Mouse (Mus musculus) MEL (cell line): Measurements from ENCODE around the gene Get4. TPM values are rescaled to one million over a fixed set of nuclear protein-coding genes. Genes with fewer than 3 reads are reported as not detected.
A peak's percentile ranks its signal among the peaks of the same experiment; 100 is the strongest.

ENCODE experiments used
- DNase-seq: peaks from one replicate; pipeline ENCODE4 v3.0.0; 2011; ENCODE audit warnings: low read depth, low spot score
- H3K27ac ChIP-seq: 2 replicates; pipeline ENCODE4 v1.5.1; 2012; ENCODE audit warnings: low read depth, mild to moderate bottlenecking, control low read depth, low read length, moderate library complexity; ENCODE audit not compliant: control insufficient read depth
- H3K27me3 ChIP-seq, 2 experiments: fragments of 150-350 bp in 1 of 2; sonication (generic) in 1 of 2; 2 replicates each; pipeline ENCODE4 v1.6.1; 2012; ENCODE audit warnings: low read length in 2 of 2, mild to moderate bottlenecking in 2 of 2, improper control_type of control experiment in 1 of 2, moderate library complexity in 1 of 2; ENCODE audit not compliant: insufficient read depth in 2 of 2, control insufficient read depth in 1 of 2
- H3K36me3 ChIP-seq, 2 experiments: 2 replicates each; pipeline ENCODE4 v1.6.1; 2012 to 2014; ENCODE audit warnings: low read length in 2 of 2, improper control_type of control experiment in 1 of 2, inconsistent platforms in 1 of 2, mild to moderate bottlenecking in 1 of 2; ENCODE audit not compliant: insufficient read depth in 2 of 2, control insufficient read depth in 1 of 2
- H3K4me1 ChIP-seq, 2 experiments: fragments of 150-350 bp in 1 of 2; sonication (generic) in 1 of 2; 2 replicates each; pipeline ENCODE4 v1.6.1; 2012; ENCODE audit warnings: low read length in 2 of 2, improper control_type of control experiment in 1 of 2, mild to moderate bottlenecking in 1 of 2; ENCODE audit not compliant: insufficient read depth in 2 of 2, control insufficient read depth in 1 of 2
- H3K4me3 ChIP-seq, 2 experiments: fragments of 150-350 bp in 1 of 2; sonication (generic) in 1 of 2; 2 replicates each; pipeline ENCODE4 v1.5.1; 2012; ENCODE audit warnings: low read depth in 2 of 2, low read length in 2 of 2, mild to moderate bottlenecking in 2 of 2, moderate library complexity in 2 of 2, control low read depth in 1 of 2, improper control_type of control experiment in 1 of 2; ENCODE audit not compliant: control insufficient read depth in 1 of 2, insufficient read depth in 1 of 2
- H3K79me2 ChIP-seq: 2 replicates; pipeline ENCODE4 v1.6.1; 2012; ENCODE audit warnings: mild to moderate bottlenecking, low read length, moderate library complexity; ENCODE audit not compliant: control insufficient read depth, poor library complexity, insufficient read depth
- H3K9ac ChIP-seq: 2 replicates; pipeline ENCODE4 v1.6.1; 2012; ENCODE audit warnings: low read depth, mild to moderate bottlenecking, control low read depth, low read length, moderate library complexity; ENCODE audit not compliant: control insufficient read depth, poor library complexity, severe bottlenecking
- H3K9me3 ChIP-seq: fragments of 150-350 bp; sonication (generic); replicated peaks from 2 replicates; pipeline ENCODE4 v1.6.1; 2012; ENCODE audit warnings: mild to moderate bottlenecking, low read length, improper control_type of control experiment, moderate library complexity; ENCODE audit not compliant: insufficient read depth
- CTCF ChIP-seq, 3 experiments: IDR thresholded peaks in 2 of 3; conservative IDR thresholded peaks in 1 of 3; 2 replicates each; pipeline ENCODE4 v1.5.1; 2011 to 2012; ENCODE audit warnings: low read length in 3 of 3, low read depth in 2 of 3, mild to moderate bottlenecking in 2 of 3, improper control_type of control experiment in 1 of 3, inconsistent platforms in 1 of 3, mixed read lengths in 1 of 3, moderate library complexity in 1 of 3; ENCODE audit not compliant: control insufficient read depth in 1 of 3, insufficient read depth in 1 of 3, poor library complexity in 1 of 3, severe bottlenecking in 1 of 3
- JUND ChIP-seq: IDR thresholded peaks from 2 replicates; pipeline ENCODE4 v1.6.1; 2011; ENCODE audit warnings: low read depth, mild to moderate bottlenecking, improper control_type of control experiment, low read length
- MYB ChIP-seq: IDR thresholded peaks from 2 replicates; pipeline ENCODE4 v1.6.1; 2011; ENCODE audit warnings: mild to moderate bottlenecking, low read depth, low read length, improper control_type of control experiment
- POLR2A ChIP-seq, 2 experiments: IDR thresholded peaks; 2 replicates each; pipeline ENCODE4 v1.6.1; 2011 to 2012; ENCODE audit warnings: low read length in 2 of 2, mild to moderate bottlenecking in 2 of 2, control low read depth in 1 of 2, improper control_type of control experiment in 1 of 2, low read depth in 1 of 2, moderate library complexity in 1 of 2; ENCODE audit not compliant: control insufficient read depth in 1 of 2, insufficient read depth in 1 of 2, poor library complexity in 1 of 2
- RAD21 ChIP-seq: IDR thresholded peaks from 2 replicates; pipeline ENCODE4 v1.6.1; 2011; ENCODE audit warnings: mild to moderate bottlenecking, low read depth, low read length, improper control_type of control experiment
- SMC3 ChIP-seq: IDR thresholded peaks from 2 replicates; pipeline ENCODE4 v1.6.1; 2011; ENCODE audit warnings: low read depth, low read length, improper control_type of control experiment
- TAL1 ChIP-seq: IDR thresholded peaks from 2 replicates; pipeline ENCODE4 v1.6.1; 2012; ENCODE audit warnings: mild to moderate bottlenecking, inconsistent platforms, low read length, moderate library complexity, mixed read lengths
- USF2 ChIP-seq, 2 experiments: IDR thresholded peaks; 2 replicates each; pipeline ENCODE4 v1.6.1; 2011 to 2012; ENCODE audit warnings: improper control_type of control experiment in 2 of 2, low read length in 2 of 2, borderline replicate concordance in 1 of 2, inconsistent platforms in 1 of 2, low read depth in 1 of 2, mild to moderate bottlenecking in 1 of 2; ENCODE audit not compliant: insufficient read depth in 1 of 2
- ZC3H11A ChIP-seq: IDR thresholded peaks from 2 replicates; pipeline ENCODE4 v1.6.1; 2012; ENCODE audit warnings: low read depth, mild to moderate bottlenecking, inconsistent platforms, low read length, improper control_type of control experiment
- ZKSCAN1 ChIP-seq: IDR thresholded peaks from 2 replicates; pipeline ENCODE4 v1.6.1; 2012; ENCODE audit warnings: low read depth, mild to moderate bottlenecking, inconsistent platforms, low read length, improper control_type of control experiment, moderate library complexity
- ZNF384 ChIP-seq: IDR thresholded peaks from 2 replicates; pipeline ENCODE4 v1.6.1; 2012; ENCODE audit warnings: low read depth, mild to moderate bottlenecking, inconsistent platforms, low read length, improper control_type of control experiment
- polyA plus RNA-seq, 2 experiments: library from polyadenylated mRNA; stranded (reverse) in 1 of 2; unstranded in 1 of 2; fragments of >175 nt in 1 of 2; fragments of >200 nt in 1 of 2; gene quantifications; 2 replicates each; pipeline versions ENCODE4 v1.2.1 to v1.2.4; 2012; ENCODE audit warnings: low replicate concordance in 2 of 2, low read depth in 1 of 2; ENCODE audit not compliant: insufficient read length in 2 of 2, insufficient read depth in 1 of 2, missing spikeins in 1 of 2
- total RNA-seq: library from RNA; depleted of rRNA; stranded (reverse); fragments of 300-350 nt; gene quantifications from 2 replicates; pipeline ENCODE4 v1.2.3, GENCODE M21; 2012

Gene Get4
- total and polyA plus RNA-seq, 3 experiments: 117 to 180 TPM; not detected in 1

- Histone ChIP-seq H3K9ac (no peak overlapping the region), H3K27ac (no peak overlapping the region), H3K36me3 (peaks cover 0 to 4% of the 10 kb centered on the region in 2 experiments; a peak in 2 of 4 replicates), H3K9me3 (no peaks in the 10 kb centered on the region), H3K79me2 (no peaks in the 10 kb centered on the region), H3K4me3 (no peak overlapping the region), H3K4me1 (peaks cover 0 to 8% of the 10 kb centered on the region in 2 experiments; a peak in 3 of 4 replicates), H3K27me3 (no peaks in the 10 kb centered on the region)
- no peak for DNase-seq
- TF ChIP-seq USF2 (IDR thresholded peaks at IDR 0.05; ENCODE audit: borderline replicate concordance in 1 of 2, insufficient read depth in 1 of 2, low read depth in 1 of 2, low read length in 2 of 2): no peak
Measured at GRCm38 (mm10) chr5:139281373-139282112, 29.4 kb downstream of the Get4 start.

GRCm38 (mm10) chr5:139282191-139282590 is 30.1 kb downstream of the Get4 start:
- Histone ChIP-seq H3K9me3 (no peaks in the 10 kb centered on the region), H3K27ac (no peak overlapping the region), H3K9ac (no peak overlapping the region), H3K79me2 (no peaks in the 10 kb centered on the region), H3K4me3 (no peak overlapping the region), H3K27me3 (no peaks in the 10 kb centered on the region), H3K4me1 (peaks cover 3 to 12% of the 10 kb centered on the region in 2 experiments), H3K36me3 (peaks cover 0 to 8% of the 10 kb centered on the region in 2 experiments; a peak in 2 of 4 replicates)
- peak; percentile 90 for TF ChIP-seq RAD21
- TF ChIP-seq POLR2A (IDR thresholded peaks at IDR 0.05; ENCODE audit: control insufficient read depth in 1 of 2, insufficient read depth in 1 of 2, low read depth in 1 of 2, low read length in 2 of 2, poor library complexity in 1 of 2): no peak
- TF ChIP-seq ZC3H11A: peak; percentile 83
- TF ChIP-seq CTCF (IDR thresholded peaks at IDR 0.05 in 2 of 3, conservative IDR thresholded peaks at IDR 0.05 in 1 of 3; ENCODE audit: control insufficient read depth in 1 of 3, insufficient read depth in 1 of 3, low read depth in 2 of 3, low read length in 3 of 3, poor library complexity in 1 of 3, severe bottlenecking in 1 of 3): peak; percentile 78 to 100 (median 98)
- no peak for TF ChIP-seq TAL1
- no peak for TF ChIP-seq JUND
- TF ChIP-seq ZKSCAN1: no peak
- peak; percentile 91 for TF ChIP-seq SMC3
- DNase-seq: peak; percentile 77

- H3K4me3 ChIP-seq: no peak overlapping the region
- H3K9me3 ChIP-seq: no peaks in the 10 kb centered on the region
- no peaks in the 10 kb centered on the region for H3K79me2 ChIP-seq
- H3K27me3 ChIP-seq: no peaks in the 10 kb centered on the region
- TF ChIP-seq CTCF (IDR thresholded peaks at IDR 0.05 in 2 of 3, conservative IDR thresholded peaks at IDR 0.05 in 1 of 3; ENCODE audit: control insufficient read depth in 1 of 3, insufficient read depth in 1 of 3, low read depth in 2 of 3, low read length in 3 of 3, poor library complexity in 1 of 3, severe bottlenecking in 1 of 3) (peak in 2 of 3 experiments; percentile 23 to 42; a peak in 4 of 6 replicates), ZNF384 (no peak), MYB (no peak)
- TF ChIP-seq, all 39 proteins: peak for 1
- Histone ChIP-seq H3K9ac (no peak overlapping the region), H3K27ac (no peak overlapping the region), H3K4me1 (peaks cover 3 to 17% of the 10 kb centered on the region in 2 experiments), H3K36me3 (peaks cover 0 to 16% of the 10 kb centered on the region in 2 experiments; a peak in 2 of 4 replicates)
- no peak for DNase-seq
Measured at GRCm38 (mm10) chr5:139283460-139284180, 31.5 kb downstream of the Get4 start.
